Mouse (Mus musculus) lung, postnatal 36 days (tissue): Measurements from ENCODE around the gene Plekhg5.

Experiments used
- DNase-seq: peaks from one replicate; pipeline ENCODE4 v3.0.0; 2022; ENCODE audit warnings: mixed read lengths

Plekhg5 gene

GRCm38 (mm10) chr4:152126026-152126920 is 54.0 kb downstream of the Plekhg5 start:
- no peak for DNase-seq

GRCm38 (mm10) chr4:152127884-152128283 is 55.6 kb downstream of the Plekhg5 start:
- no peak for DNase-seq

- no peak for DNase-seq
Measured at GRCm38 (mm10) chr4:152128784-152129183, 56.5 kb downstream of the Plekhg5 start.

DNA sequence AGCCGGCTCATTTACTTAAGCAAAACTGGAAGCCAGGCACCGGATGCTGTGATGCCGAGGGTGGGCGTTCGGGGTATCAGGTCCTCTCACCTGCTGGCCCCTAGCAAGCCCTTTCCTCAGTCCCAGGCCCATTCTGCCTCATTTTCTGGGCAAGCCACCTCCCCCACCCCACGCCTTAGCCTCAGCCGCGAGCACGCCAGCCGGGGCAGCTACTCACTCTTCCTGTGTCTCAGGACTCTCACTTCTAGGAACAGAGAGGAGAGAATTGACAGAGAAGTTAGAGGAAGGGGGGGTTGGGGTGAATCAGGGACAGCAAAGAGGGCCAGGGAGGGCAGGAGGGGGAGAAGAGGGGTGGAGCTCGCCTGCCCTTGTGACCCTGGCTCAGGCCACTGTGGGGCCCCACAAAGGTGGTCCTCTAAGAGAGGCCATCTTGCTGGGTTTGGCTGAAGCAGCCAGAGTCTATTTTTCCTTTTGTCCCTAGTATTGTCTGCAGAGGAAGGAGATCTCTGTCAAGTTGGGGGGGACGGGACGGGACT is 57.2 kb downstream of the Plekhg5 start:
- DNase-seq = no peak

DNA sequence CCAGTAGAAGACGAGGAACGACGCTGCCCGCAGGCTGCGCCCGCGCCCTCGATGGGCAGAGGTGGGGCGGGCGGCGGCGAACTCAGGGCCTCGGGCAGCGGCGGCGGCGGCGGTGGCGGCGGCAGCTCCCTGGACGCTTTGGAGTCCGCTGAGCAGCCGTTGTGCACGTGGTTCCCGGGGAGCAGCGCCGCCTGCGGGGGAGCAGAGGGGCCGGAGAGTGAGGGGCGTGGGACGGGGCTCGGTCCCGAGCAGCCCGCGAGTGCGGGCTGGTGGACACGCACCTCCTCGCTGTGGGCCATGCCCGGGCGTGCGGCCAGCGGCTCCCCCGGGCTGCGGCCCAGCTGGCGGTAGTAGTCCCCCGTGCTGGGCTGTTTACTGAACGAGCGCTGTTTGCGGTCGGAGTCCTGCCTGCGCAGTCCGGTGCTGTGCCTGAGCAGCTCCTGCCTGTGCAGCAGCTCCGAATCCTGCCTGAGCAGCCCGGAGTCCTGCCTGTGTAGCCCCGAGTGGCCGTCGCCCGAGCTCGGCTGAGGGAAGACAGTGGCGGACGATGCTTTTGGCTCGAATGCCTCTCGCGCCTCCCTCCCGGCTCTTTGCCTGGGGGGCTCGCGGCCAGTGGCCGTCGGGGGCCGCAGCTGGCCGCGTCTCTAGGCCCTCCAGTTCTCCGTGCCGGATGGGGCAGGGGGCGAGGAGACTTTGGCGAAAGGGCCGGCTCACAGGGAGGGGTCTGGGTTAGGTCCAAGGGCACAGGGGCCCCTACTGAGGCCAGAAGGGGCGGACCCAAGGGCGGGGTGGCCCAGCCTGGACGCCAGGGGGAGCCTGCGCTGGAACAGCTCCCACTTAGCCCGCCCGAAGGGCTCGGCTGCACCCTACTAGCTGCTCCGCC is 58.7 kb downstream of the Plekhg5 start:
- DNase-seq = peak; percentile 63

GRCm38 (mm10) chr4:152131809-152132771 is 59.8 kb downstream of the Plekhg5 start:
- no peak for DNase-seq

- no peak for DNase-seq
Measured at GRCm38 (mm10) chr4:152132772-152133169, 60.5 kb downstream of the Plekhg5 start.

DNA sequence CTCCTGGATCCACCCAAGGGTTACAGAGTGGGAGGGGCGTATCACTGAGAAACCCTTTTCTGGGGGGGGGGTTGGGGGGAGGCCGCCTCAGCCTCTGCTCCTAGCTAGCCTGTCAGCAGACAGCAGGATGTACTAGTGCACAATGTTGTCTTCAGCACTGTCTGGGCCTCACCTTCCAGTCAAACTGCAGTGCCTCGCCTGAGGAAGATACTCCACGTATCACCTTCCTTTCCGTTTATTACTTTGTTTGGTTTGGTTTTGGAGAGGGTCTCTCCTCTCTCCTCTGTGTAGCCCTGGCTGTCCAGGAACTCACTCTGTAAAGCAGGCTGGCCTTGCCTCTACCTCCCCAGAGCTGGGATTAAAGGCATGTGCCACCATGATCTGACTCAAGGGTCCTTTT is 60.9 kb downstream of the Plekhg5 start:
- DNase-seq = no peak

GRCm38 (mm10) chr4:152134507-152134906 is 62.2 kb downstream of the Plekhg5 start:
- peak; percentile 72 for DNase-seq

GRCm38 (mm10) chr4:152135363-152135762 is 63.1 kb downstream of the Plekhg5 start:
- DNase-seq = no peak

DNA sequence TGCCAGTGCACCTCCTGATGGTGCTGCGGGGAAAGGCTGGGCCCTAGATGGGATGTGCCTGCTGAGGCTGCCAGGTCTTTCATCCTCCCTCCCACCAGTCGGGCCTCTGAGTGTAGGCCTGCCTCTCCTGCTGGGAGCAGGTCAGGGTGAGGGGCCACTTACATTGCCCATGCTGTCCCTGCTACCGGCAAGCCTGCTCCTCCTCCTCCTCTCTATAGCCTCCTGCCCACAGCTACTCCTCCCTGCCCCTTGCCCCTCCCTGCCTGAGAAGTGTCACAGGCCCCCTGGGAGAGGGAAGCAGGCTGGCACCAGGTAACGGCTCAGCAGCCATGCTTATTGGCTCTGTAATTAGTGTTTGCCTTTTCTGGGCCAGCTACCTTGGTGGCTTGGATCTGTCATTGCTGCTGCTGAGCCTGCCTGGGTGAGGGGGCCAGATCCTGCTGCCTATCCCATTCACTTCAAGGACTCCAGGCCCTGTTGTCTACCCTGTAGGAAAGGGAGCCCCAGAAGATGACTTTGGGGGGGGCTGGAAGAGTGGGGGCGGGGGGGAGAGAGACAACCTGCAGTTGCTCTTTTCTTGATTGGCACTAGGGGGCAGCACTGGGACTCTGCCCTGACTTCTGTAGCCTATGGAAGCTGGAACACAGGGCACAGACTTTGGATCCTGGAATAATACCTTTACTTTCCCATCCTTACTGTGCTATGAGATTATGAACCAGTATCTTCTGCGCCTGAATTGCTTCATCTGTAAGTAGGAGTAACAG is 64.0 kb downstream of the Plekhg5 start:
- DNase-seq = no peak

- no peak for DNase-seq
Measured at GRCm38 (mm10) chr4:152136876-152137250, 64.6 kb downstream of the Plekhg5 start.

- peak; percentile 90 for DNase-seq
Measured at GRCm38 (mm10) chr4:152138497-152139260, 66.4 kb downstream of the Plekhg5 start.

GRCm38 (mm10) chr4:152140441-152140840 is 68.1 kb downstream of the Plekhg5 start:
- DNase-seq = peak; percentile 68

- DNase-seq = no peak
Measured at GRCm38 (mm10) chr4:152141521-152142135, 69.3 kb downstream of the Plekhg5 start.

GRCm38 (mm10) chr4:152143632-152144031 is 71.3 kb downstream of the Plekhg5 start:
- no peak for DNase-seq

DNA sequence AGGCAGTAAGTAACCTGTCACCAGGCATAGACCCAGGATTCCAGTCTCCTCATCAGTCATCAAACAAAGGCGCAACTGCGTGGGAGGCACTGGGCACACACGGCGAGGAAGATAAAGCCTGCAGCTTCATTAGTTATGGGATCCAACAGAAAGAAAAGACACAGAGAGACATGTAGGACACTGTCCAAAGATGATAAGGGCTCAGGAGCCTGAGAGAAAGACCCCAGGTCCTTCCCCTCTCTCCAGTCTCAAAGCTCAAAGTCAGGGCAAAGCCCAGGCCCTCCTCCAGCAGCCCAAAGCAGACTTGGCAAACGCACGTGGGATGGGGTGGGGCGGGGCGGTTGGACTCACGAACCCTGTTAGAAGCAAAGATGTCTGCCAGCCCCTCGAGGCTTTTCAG is 73.2 kb downstream of the Plekhg5 start:
- DNase-seq = no peak

DNA sequence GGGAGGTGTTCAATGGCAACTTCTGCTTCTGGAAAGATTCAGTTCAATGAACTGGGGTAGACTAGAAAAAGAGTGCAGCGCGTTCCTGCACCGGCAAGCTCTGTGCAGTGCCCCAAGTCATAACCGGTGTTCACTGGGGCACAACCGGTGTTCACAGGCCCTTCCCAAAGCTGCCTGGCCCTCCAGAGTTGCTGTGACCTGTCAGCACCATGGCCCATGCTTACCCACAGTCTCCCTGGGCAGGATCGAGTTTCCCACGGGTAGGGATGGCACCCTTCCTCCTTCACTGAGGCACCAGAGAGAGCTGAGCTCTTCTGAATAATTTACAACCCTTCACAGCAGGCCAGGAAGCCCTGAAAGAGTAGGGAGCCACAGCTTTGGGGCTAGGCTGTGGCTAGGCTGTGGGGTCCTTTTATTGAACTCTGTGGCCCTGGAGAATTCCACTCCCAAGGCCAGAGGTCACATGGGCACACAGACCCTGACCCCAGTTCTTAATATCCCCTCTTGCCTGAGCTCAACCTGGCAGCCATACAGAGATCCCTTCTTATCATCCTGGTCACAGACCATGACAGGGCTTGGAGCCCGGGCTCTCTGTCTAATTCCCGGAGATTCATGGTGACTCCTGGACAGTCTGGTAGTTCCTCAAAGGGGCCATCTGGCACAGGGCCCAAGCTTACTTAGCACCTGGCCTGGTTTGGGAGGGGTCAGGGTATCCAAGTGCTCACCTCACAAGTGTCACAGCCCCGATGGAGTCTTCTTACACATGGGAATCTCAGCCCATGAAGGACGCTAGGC is 73.9 kb downstream of the Plekhg5 start:
- no peak for DNase-seq

DNA sequence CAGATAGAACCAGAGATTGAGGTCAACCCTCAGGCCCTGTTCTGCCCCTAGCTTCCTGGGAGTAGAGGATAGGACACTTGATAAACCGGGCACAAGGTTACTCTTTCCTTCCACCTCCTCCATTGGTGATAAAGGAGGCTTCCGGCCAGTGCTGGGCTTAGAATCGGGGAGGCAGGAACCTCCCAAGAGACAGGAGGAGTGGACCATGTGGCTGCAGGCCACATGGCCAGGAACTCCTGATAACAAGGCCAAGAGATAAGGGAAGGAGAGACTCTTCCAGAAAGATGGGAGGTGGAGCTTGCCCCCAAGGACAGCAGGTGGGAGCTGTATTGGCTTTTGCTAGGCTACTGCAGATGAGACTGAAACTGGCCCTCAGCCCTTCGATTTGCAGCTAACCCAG is 78.2 kb downstream of the Plekhg5 start:
- no peak for DNase-seq
